Mouse (Mus musculus) heart, adult 2 months (tissue): ENCODE measurements around the gene Adamtsl1.

Source experiments
- CTCF ChIP-seq: fragments of 200-600 bp; IDR thresholded peaks from 2 replicates; pipeline ENCODE4 v1.8.1; 2022; ENCODE audit warnings: antibody characterized with exemption, mild to moderate bottlenecking, moderate library complexity
- POLR2A ChIP-seq: fragments of 200-500 bp; IDR thresholded peaks from 2 replicates; pipeline ENCODE4 v1.6.1; 2011; ENCODE audit warnings: mild to moderate bottlenecking, low read depth, low read length, control low read depth; ENCODE audit not compliant: insufficient read depth

GRCm38 (mm10) chr4:86326638-86327037 lies 812.7 kb downstream of the Adamtsl1 start:
- TF ChIP-seq CTCF = no peak
- no peak for TF ChIP-seq POLR2A
